In genomic region chr10:53580137-53580536, GRCm38 (mm10) we compare ENCODE assay signal across 1 mouse cellular context.
TF ChIP-seq lines count a peak whose summit lies in the region.

No protein-coding gene starts in this region.

TF ChIP-seq in MEL, 35 proteins besides CTCF, POLR2A, EP300 and RAD21 (continued from another document):
- TF ChIP-seq USF1 (IDR thresholded peaks at IDR 0.05; ENCODE audit: low read depth, low read length) (peak; percentile 41), NRF1 (IDR thresholded peaks at IDR 0.05; ENCODE audit: insufficient read depth, low read depth, low read length, poor library complexity, severe bottlenecking) (no peak), MXI1 (IDR thresholded peaks at IDR 0.05; ENCODE audit: low read depth, low read length) (peak; percentile 68)
TF ChIP-seq in MEL: peak in this region for 8.
